Mouse (Mus musculus): ENCODE results near the gene Sdhaf3. TPM values are rescaled to one million over a fixed set of nuclear protein-coding genes. Genes with fewer than 3 reads are reported as not detected.
"Not testable (repeated sequence)": the region's sequence is repeated elsewhere in the genome, so short reads cannot be mapped to it uniquely, and the experiment has no call there.

Sdhaf3 gene
- polyA plus RNA-seq, 1 experiment from 2014 or later, result 2.7 TPM

- Histone ChIP-seq H3K9me3 (replicated peaks) (no peaks in the 10 kb centered on the region), H3K4me3 (replicated peaks) (peak overlapping the region; percentile 76), H3K36me3 (no peaks in the 10 kb centered on the region), H3K9ac (peak overlapping the region; percentile 42), H3K27ac (no peak overlapping the region), H3K4me2 (peak overlapping the region; percentile 83), H3K27me3 (0 out of 2 replicates have a peak, but pooled peaks cover 3% of the 10 kb centered on the region), H3K4me1 (replicated peaks) (peaks cover 10% of the 10 kb centered on the region)
- 36% methylated on average over 6 of the region's 6 CpGs for WGBS (ENCODE audit: insufficient replicate concordance)
- DNase-seq, result no peak
- ATAC-seq (ENCODE audit: low read depth), result peak; percentile 35
Measured at GRCm38 (mm10) chr6:6955395-6955763, 425 bp upstream of the Sdhaf3 start.

DNA sequence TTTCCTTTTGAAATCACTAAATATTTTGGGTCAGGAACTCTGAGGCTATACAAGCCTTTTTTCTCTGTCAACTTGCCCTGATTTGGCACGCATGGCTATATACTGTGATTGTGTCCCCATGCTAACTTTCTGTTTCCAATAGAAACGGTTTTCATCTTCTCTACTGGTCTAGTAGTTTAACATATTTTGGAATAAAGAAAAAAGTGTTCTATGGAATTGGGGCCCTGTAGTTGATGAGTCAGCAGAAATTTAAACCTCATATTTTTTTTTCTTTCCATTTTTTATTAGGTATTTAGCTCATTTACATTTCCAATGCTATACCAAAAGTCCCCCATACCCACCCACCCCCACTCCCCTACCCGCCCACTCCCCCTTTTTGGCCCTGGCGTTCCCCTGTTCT lies 3.4 kb downstream of the Sdhaf3 start:
- not testable (repeated sequence) for H3K36me3 ChIP-seq; H3K9ac ChIP-seq; H3K27me3 ChIP-seq; H3K4me3 ChIP-seq (replicated peaks); H3K9me3 ChIP-seq (replicated peaks); ATAC-seq (ENCODE audit: low read depth); DNase-seq; H3K4me2 ChIP-seq; H3K27ac ChIP-seq
- 62% methylated on average over 2 of the region's 4 CpGs for WGBS (ENCODE audit: insufficient replicate concordance)
- H3K4me1 ChIP-seq (replicated peaks), result peaks cover 10% of the 10 kb centered on the region

DNA sequence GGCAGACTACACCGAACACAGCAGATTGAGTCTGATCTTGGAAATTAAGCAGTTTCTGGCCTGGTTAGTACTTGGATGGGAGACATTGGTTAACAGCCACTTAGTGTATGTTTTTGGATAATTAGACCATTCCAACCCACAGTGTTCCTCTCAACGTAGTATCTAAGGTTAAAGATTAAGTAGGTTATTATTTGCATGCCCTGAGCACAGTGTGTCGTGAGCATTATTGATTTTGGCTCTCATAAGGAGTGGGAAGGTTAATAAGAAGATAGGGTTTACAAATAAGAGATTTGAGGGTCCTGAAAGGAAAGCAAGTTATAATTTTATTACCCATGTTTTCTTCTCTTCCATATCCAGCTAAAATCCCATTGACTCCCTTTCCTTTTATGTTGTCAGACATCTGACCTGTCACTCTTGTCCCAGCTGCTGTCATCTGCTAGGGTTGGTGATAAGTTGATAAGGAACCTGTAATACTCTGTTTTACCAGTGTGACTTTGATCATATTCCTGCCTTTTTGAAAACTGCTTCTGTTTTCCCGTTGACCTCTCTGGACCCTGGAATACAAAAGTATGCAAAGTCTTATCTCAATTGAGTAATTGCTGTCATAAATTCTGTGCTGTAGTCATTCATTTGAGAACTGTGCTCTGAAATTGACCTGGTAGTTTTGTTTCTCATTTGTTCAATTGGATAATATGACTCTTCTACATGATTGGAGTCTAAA lies 41.6 kb downstream of the Sdhaf3 start:
- WGBS (ENCODE audit: insufficient replicate concordance), result 57% methylated on average over 4 of the region's 4 CpGs
- no peaks in the 10 kb centered on the region for H3K27me3 ChIP-seq
- DNase-seq (no peak), ATAC-seq (ENCODE audit: low read depth) (no peak)
- H3K4me3 ChIP-seq (replicated peaks), result no peak overlapping the region
- H3K27ac ChIP-seq, result no peak overlapping the region
- no peaks in the 10 kb centered on the region for H3K36me3 ChIP-seq
- H3K9ac ChIP-seq, result no peak overlapping the region
- H3K4me2 ChIP-seq, result no peak overlapping the region
- H3K4me1 ChIP-seq (replicated peaks), result no peaks in the 10 kb centered on the region
- no peaks in the 10 kb centered on the region for H3K9me3 ChIP-seq (replicated peaks)

GRCm38 (mm10) chr6:6997956-6998355 lies 42.2 kb downstream of the Sdhaf3 start:
- H3K36me3 ChIP-seq, result no peaks in the 10 kb centered on the region
- DNase-seq (no peak), ATAC-seq (ENCODE audit: low read depth) (no peak)
- H3K4me1 ChIP-seq (replicated peaks), result no peaks in the 10 kb centered on the region
- WGBS (ENCODE audit: insufficient replicate concordance), result 44% methylated on average over 1 of the region's 1 CpGs
- no peaks in the 10 kb centered on the region for H3K9me3 ChIP-seq (replicated peaks)
- no peak overlapping the region for H3K27ac ChIP-seq
- H3K27me3 ChIP-seq, result no peaks in the 10 kb centered on the region
- H3K9ac ChIP-seq, result no peak overlapping the region
- H3K4me2 ChIP-seq, result no peak overlapping the region
- no peak overlapping the region for H3K4me3 ChIP-seq (replicated peaks)

DNA sequence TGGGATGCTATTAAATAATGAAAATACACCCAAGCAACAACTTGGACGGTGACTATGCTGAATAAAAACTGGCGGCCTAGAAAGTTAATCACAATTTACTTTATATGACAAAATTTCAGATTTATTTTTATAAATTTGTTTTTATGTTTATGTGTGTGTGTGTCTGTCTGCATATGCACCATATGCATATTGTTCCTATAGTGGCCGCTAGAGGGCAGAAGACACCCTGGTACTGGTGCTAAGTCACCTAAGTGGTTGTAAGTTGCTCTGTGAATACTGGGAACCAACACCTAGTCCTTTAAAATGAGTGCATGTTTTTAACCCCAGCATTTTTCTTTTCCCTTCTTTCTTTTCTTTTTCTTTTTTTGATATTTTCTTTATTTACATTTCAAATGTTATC lies 43.2 kb downstream of the Sdhaf3 start:
- WGBS (ENCODE audit: insufficient replicate concordance), result 72% methylated on average over 3 of the region's 3 CpGs
- Histone ChIP-seq H3K4me1 (replicated peaks) (no peaks in the 10 kb centered on the region), H3K4me2 (no peak overlapping the region), H3K9ac (no peak overlapping the region), H3K4me3 (replicated peaks) (no peak overlapping the region), H3K36me3 (no peaks in the 10 kb centered on the region), H3K27me3 (no peaks in the 10 kb centered on the region), H3K9me3 (replicated peaks) (no peaks in the 10 kb centered on the region), H3K27ac (no peak overlapping the region)
- ATAC-seq (ENCODE audit: low read depth), result no peak
- DNase-seq, result no peak

GRCm38 (mm10) chr6:7003085-7003484 lies 47.3 kb downstream of the Sdhaf3 start:
- DNase-seq (no peak), ATAC-seq (ENCODE audit: low read depth) (no peak)
- H3K27ac ChIP-seq, result no peak overlapping the region
- no peaks in the 10 kb centered on the region for H3K27me3 ChIP-seq
- no peak overlapping the region for H3K9ac ChIP-seq
- no peaks in the 10 kb centered on the region for H3K36me3 ChIP-seq
- H3K4me3 ChIP-seq (replicated peaks), result no peak overlapping the region
- no peaks in the 10 kb centered on the region for H3K4me1 ChIP-seq (replicated peaks)
- H3K9me3 ChIP-seq (replicated peaks), result no peaks in the 10 kb centered on the region
- H3K4me2 ChIP-seq, result no peak overlapping the region
- 54% methylated on average over 4 of the region's 4 CpGs for WGBS (ENCODE audit: insufficient replicate concordance)

- no peak overlapping the region for H3K4me3 ChIP-seq (replicated peaks)
- no peaks in the 10 kb centered on the region for H3K9me3 ChIP-seq (replicated peaks)
- DNase-seq, result no peak
- H3K27me3 ChIP-seq, result no peaks in the 10 kb centered on the region
- no peak overlapping the region for H3K27ac ChIP-seq
- no peak overlapping the region for H3K9ac ChIP-seq
- H3K4me2 ChIP-seq, result no peak overlapping the region
- H3K4me1 ChIP-seq (replicated peaks), result no peaks in the 10 kb centered on the region
- 47% methylated on average over 2 of the region's 2 CpGs for WGBS (ENCODE audit: insufficient replicate concordance)
- no peak for ATAC-seq (ENCODE audit: low read depth)
- no peaks in the 10 kb centered on the region for H3K36me3 ChIP-seq
Measured at GRCm38 (mm10) chr6:7004005-7004404, 48.2 kb downstream of the Sdhaf3 start.

DNA sequence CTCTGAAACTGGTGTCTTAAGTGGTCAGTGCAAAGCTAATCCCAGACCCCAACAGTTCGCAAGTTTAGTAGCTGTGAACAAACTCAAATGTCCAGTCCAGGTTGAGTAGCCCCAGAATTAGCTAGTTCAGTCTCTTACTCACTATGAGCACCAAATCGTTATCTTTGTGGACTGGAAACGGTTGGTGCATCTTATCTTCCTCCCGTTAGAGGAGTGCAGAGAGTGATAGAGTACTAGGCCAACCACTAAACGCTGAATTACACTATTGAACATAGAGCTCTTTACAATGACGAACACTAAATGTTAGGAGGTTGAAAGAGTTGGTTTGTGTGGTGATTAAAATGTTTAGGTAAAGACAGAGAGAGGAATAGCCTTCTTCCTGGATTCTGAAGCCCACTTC lies 82.3 kb downstream of the Sdhaf3 start:
- no peak overlapping the region for H3K9ac ChIP-seq
- no peak overlapping the region for H3K27ac ChIP-seq
- whole genome bisulfite sequencing (ENCODE audit: insufficient replicate concordance), result 47% methylated on average over 6 of the region's 6 CpGs

GRCm38 (mm10) chr6:7038835-7039234 lies 83.0 kb downstream of the Sdhaf3 start:
- no peak for ATAC-seq (ENCODE audit: low read depth)
- Histone ChIP-seq H3K4me2 (no peak overlapping the region), H3K27ac (no peak overlapping the region), H3K36me3 (no peaks in the 10 kb centered on the region), H3K9me3 (replicated peaks) (no peaks in the 10 kb centered on the region), H3K4me3 (replicated peaks) (no peak overlapping the region), H3K4me1 (replicated peaks) (no peaks in the 10 kb centered on the region), H3K27me3 (no peaks in the 10 kb centered on the region), H3K9ac (no peak overlapping the region)
- 72% methylated on average over 5 of the region's 5 CpGs for WGBS (ENCODE audit: insufficient replicate concordance)
- no peak for DNase-seq

More for the DNA sequence above, 82.3 kb downstream of the Sdhaf3 start:
- Histone ChIP-seq H3K36me3 (no peaks in the 10 kb centered on the region), H3K27me3 (no peaks in the 10 kb centered on the region), H3K9me3 (replicated peaks) (no peaks in the 10 kb centered on the region), H3K4me3 (replicated peaks) (no peak overlapping the region), H3K4me1 (replicated peaks) (no peaks in the 10 kb centered on the region), H3K4me2 (no peak overlapping the region)
- DNase-seq, result no peak
- ATAC-seq (ENCODE audit: low read depth), result no peak

DNA sequence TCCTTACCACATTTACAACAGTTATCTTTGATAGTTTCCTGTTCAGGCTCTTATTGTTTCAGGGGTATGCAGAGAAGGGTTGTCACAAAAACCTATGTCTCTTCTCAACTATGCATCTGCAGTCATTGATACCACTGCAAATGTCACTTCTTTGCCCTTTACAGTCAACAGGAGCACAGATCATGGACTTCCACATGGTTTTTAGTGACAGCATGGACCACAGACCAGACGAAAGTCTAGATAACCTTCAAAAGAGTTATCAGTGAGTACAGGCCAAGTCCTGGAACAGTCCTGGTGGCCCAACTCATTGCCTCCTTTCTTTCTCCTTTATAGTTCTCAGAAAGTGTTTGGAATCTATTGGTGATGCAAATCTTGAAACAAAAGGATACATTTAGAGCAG lies 86.1 kb downstream of the Sdhaf3 start:
- H3K4me2 ChIP-seq, result no peak overlapping the region
- H3K4me1 ChIP-seq (replicated peaks), result no peaks in the 10 kb centered on the region
- no peaks in the 10 kb centered on the region for H3K9me3 ChIP-seq (replicated peaks)
- ATAC-seq (ENCODE audit: low read depth) (no peak), DNase-seq (no peak)
- no peaks in the 10 kb centered on the region for H3K36me3 ChIP-seq
- H3K4me3 ChIP-seq (replicated peaks), result no peak overlapping the region
- H3K9ac ChIP-seq, result no peak overlapping the region
- no peaks in the 10 kb centered on the region for H3K27me3 ChIP-seq
- H3K27ac ChIP-seq, result no peak overlapping the region
- 3% methylated on average over 1 of the region's 1 CpGs for WGBS (ENCODE audit: insufficient replicate concordance)

GRCm38 (mm10) chr6:7062819-7063218 lies 107.0 kb downstream of the Sdhaf3 start:
- no peak overlapping the region for H3K4me3 ChIP-seq (replicated peaks)
- no peaks in the 10 kb centered on the region for H3K36me3 ChIP-seq
- H3K27ac ChIP-seq, result no peak overlapping the region
- ATAC-seq (ENCODE audit: low read depth) (no peak), DNase-seq (no peak)
- no peak overlapping the region for H3K9ac ChIP-seq
- no peak overlapping the region for H3K4me2 ChIP-seq
- H3K27me3 ChIP-seq, result no peaks in the 10 kb centered on the region
- no peaks in the 10 kb centered on the region for H3K4me1 ChIP-seq (replicated peaks)
- no peaks in the 10 kb centered on the region for H3K9me3 ChIP-seq (replicated peaks)
- 76% methylated on average over 3 of the region's 3 CpGs for WGBS (ENCODE audit: insufficient replicate concordance)

DNA sequence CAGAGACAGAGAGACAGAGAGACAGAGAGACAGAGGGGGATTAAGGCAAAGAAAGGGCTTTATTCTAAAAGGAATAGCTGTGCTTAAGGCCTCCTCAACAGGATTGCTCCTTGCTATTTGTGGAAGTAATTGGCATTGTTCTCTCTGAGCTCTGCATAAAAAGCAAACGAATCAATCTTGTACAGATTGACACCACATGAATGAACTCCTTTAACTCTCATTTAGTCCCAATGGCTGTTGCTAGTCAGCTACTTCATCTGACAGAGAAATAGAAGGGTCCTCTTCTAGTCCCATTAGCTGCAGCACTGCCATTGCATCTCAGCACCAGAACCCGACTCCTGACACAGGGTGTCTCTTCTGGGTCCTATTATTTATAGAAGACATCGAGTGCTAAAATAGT lies 113.0 kb downstream of the Sdhaf3 start:
- Histone ChIP-seq H3K4me2 (no peak overlapping the region), H3K9me3 (replicated peaks) (no peaks in the 10 kb centered on the region), H3K4me3 (replicated peaks) (no peak overlapping the region), H3K27me3 (no peaks in the 10 kb centered on the region), H3K36me3 (no peaks in the 10 kb centered on the region), H3K27ac (no peak overlapping the region), H3K4me1 (replicated peaks) (no peaks in the 10 kb centered on the region), H3K9ac (no peak overlapping the region)
- DNase-seq, result no peak
- WGBS (ENCODE audit: insufficient replicate concordance), result 50% methylated on average over 3 of the region's 3 CpGs
- no peak for ATAC-seq (ENCODE audit: low read depth)
